Mouse (Mus musculus) midbrain, postnatal 0 days (tissue): Measurements from ENCODE around the gene Rnasel. TPM values are rescaled to one million over a fixed set of nuclear protein-coding genes. Genes with fewer than 3 reads are reported as not detected.
A peak's percentile ranks its signal among the peaks of the same experiment; 100 is the strongest.

Experiments used
- ATAC-seq: fragments of 200-750 bp; cut with Nextera tagmentation; 2 replicates; pipeline ENCODE4 v1.8.0; 2017; ENCODE audit warnings: moderate number of reproducible peaks, mild to moderate bottlenecking, moderate TSS enrichment, moderate library complexity; ENCODE audit not compliant: low FRiP score
- DNase-seq: peaks from one replicate; pipeline ENCODE4 v3.0.0-alpha.2; 2015; ENCODE audit warnings: low spot score
- H3K27ac ChIP-seq: fragments of 300-500 bp; sonication (generic); 2 replicates; pipeline ENCODE4 v1.5.1; 2014; ENCODE audit warnings: low read depth, mild to moderate bottlenecking, low read length, mixed read lengths
- H3K27me3 ChIP-seq: fragments of 300-500 bp; sonication (generic); 2 replicates; pipeline ENCODE4 v1.6.1; 2014; ENCODE audit warnings: low read length, control low read depth, mixed read lengths; ENCODE audit not compliant: insufficient read depth
- H3K36me3 ChIP-seq: fragments of 300-500 bp; sonication (generic); 2 replicates; pipeline ENCODE4 v1.6.1; 2014; ENCODE audit warnings: low read length, control low read depth, mixed read lengths; ENCODE audit not compliant: insufficient read depth
- H3K4me1 ChIP-seq: fragments of 300-500 bp; sonication (generic); 2 replicates; pipeline ENCODE4 v1.6.1; 2014; ENCODE audit warnings: mild to moderate bottlenecking, control low read depth, antibody characterized with exemption, low read length, mixed read lengths; ENCODE audit not compliant: insufficient read depth
- H3K4me2 ChIP-seq: fragments of 300-500 bp; sonication (generic); 2 replicates; pipeline ENCODE4 v1.6.1; 2014; ENCODE audit warnings: low read depth, mild to moderate bottlenecking, low read length, mixed read lengths; ENCODE audit not compliant: poor library complexity, severe bottlenecking
- H3K4me3 ChIP-seq: fragments of 300-500 bp; sonication (generic); 2 replicates; pipeline ENCODE4 v1.5.1; 2014; ENCODE audit warnings: low read depth, mild to moderate bottlenecking, low read length, moderate library complexity
- H3K9ac ChIP-seq: fragments of 300-500 bp; sonication (generic); replicated peaks from 2 replicates; pipeline ENCODE4 v1.6.1; 2014; ENCODE audit warnings: mild to moderate bottlenecking, low read length, moderate library complexity, mixed read lengths; ENCODE audit not compliant: poor library complexity, severe bottlenecking
- H3K9me3 ChIP-seq: fragments of 300-500 bp; sonication (generic); 2 replicates; pipeline ENCODE4 v1.6.1; 2016; ENCODE audit warnings: low read length, control low read depth
- CTCF ChIP-seq: IDR thresholded peaks from 2 replicates; pipeline ENCODE4 v1.5.1; 2016; ENCODE audit warnings: antibody characterized with exemption, mild to moderate bottlenecking
- WGBS: fragments of 180-500 bp; shearing (Covaris S2); extraction: QIAGEN DNeasy Blood & Tissue Kit; methylation state at CpG from one replicate; pipeline ENCODE4 v1.1.7; 2014; 5-methylcytosine and 5-hydroxymethylcytosine counted together
- polyA plus RNA-seq: library from polyadenylated mRNA; unstranded; fragments of >200 nt; fragmentation: Nextera tagmentation; extraction: Ambion mirVana; gene quantifications from 2 replicates; pipeline ENCODE4 v1.2.1, GENCODE M21; 2015
- total RNA-seq: library from RNA; depleted of rRNA; stranded (reverse); fragments of >200 nt; gene quantifications from 2 replicates; pipeline ENCODE4 v1.2.3, GENCODE M21; 2014; rRNA removed

The Rnasel gene
- total and polyA plus RNA-seq, 2 experiments from 2014 or later = 17.4 to 22.1 TPM

GRCm38 (mm10) chr1:153785608-153786007, 36.4 kb downstream of the Rnasel start:
- ATAC-seq (no peak), DNase-seq (no peak)
- H3K9ac ChIP-seq = no peak overlapping the region
- no peaks in the 10 kb centered on the region for H3K4me1 ChIP-seq
- H3K27me3 ChIP-seq = no peaks in the 10 kb centered on the region
- 56% methylated on average over 4 of the region's 4 CpGs for WGBS
- no peak overlapping the region for H3K4me2 ChIP-seq
- H3K36me3 ChIP-seq = no peaks in the 10 kb centered on the region
- no peak for TF ChIP-seq CTCF
- H3K9me3 ChIP-seq = no peaks in the 10 kb centered on the region
- no peak overlapping the region for H3K27ac ChIP-seq
- no peak overlapping the region for H3K4me3 ChIP-seq

DNA sequence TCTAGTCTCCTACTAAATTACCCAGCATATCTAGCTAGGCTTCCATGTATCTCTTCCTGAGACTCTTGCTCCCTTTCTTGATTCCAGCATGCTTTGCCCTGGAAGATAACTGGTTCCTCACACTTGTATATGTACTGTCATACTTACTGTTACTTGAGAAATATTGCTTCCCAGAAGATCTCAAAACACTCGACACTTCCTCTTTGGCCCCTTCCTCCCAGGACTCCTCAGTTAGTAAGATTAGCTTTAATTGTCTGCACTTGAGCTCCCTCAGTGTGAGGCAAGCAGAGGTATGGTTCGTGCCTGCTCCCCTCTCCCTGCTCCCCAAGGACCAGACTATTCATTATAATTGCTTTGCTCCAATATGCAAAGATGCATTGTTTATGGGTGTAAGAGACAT, 41.5 kb downstream of the Rnasel start:
- no peaks in the 10 kb centered on the region for H3K9me3 ChIP-seq
- DNase-seq (no peak), ATAC-seq (no peak)
- H3K4me3 ChIP-seq = no peak overlapping the region
- H3K9ac ChIP-seq = no peak overlapping the region
- H3K27ac ChIP-seq = no peak overlapping the region
- H3K36me3 ChIP-seq = no peaks in the 10 kb centered on the region
- no peak overlapping the region for H3K4me2 ChIP-seq
- H3K4me1 ChIP-seq = no peaks in the 10 kb centered on the region
- WGBS = 64% methylated on average over 2 of the region's 2 CpGs
- no peak for TF ChIP-seq CTCF
- H3K27me3 ChIP-seq = no peaks in the 10 kb centered on the region

- H3K27ac ChIP-seq = no peak overlapping the region
- no peaks in the 10 kb centered on the region for H3K36me3 ChIP-seq
- no peak for TF ChIP-seq CTCF
- H3K4me1 ChIP-seq = no peaks in the 10 kb centered on the region
- ATAC-seq = no peak
- H3K4me2 ChIP-seq = no peak overlapping the region
- no peaks in the 10 kb centered on the region for H3K27me3 ChIP-seq
- H3K9me3 ChIP-seq = no peaks in the 10 kb centered on the region
- no peak overlapping the region for H3K4me3 ChIP-seq
- no peak overlapping the region for H3K9ac ChIP-seq
- 91% methylated on average over 3 of the region's 3 CpGs for WGBS
- no peak for DNase-seq
These were observed 45.0 kb downstream of the Rnasel start for GRCm38 (mm10) chr1:153794241-153794640.

GRCm38 (mm10) chr1:153802691-153803090, 53.5 kb downstream of the Rnasel start:
- Histone ChIP-seq H3K4me1 (no peaks in the 10 kb centered on the region), H3K4me3 (no peak overlapping the region), H3K27me3 (no peaks in the 10 kb centered on the region), H3K36me3 (no peaks in the 10 kb centered on the region), H3K27ac (no peak overlapping the region), H3K9me3 (no peaks in the 10 kb centered on the region), H3K9ac (no peak overlapping the region), H3K4me2 (no peak overlapping the region)
- no peak for ATAC-seq
- no peak for DNase-seq
- no peak for TF ChIP-seq CTCF
- WGBS = 86% methylated on average over 7 of the region's 7 CpGs

DNA sequence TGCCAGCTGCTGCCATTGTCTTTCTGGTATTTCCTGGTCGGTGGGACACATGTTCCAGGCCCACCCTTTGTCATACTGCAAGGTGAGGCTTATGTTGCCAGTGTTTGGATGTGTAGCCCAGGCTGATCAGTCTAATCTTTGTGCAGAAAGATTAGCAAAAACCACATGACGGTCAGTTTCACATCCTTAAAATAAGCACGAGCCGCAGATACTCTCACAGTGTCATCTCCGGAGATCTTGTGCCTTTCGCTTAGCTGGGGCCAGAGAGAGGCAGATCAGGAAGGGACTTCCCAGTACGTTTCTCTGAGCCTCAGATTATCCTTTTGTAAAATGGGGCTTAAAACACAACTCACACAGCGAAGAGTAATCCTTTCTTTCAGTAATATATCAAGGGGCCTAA, 54.3 kb downstream of the Rnasel start:
- no peaks in the 10 kb centered on the region for H3K27me3 ChIP-seq
- no peak for TF ChIP-seq CTCF
- no peak overlapping the region for H3K27ac ChIP-seq
- H3K4me2 ChIP-seq = no peak overlapping the region
- H3K9me3 ChIP-seq = no peaks in the 10 kb centered on the region
- no peak for ATAC-seq
- no peak overlapping the region for H3K4me3 ChIP-seq
- no peak overlapping the region for H3K9ac ChIP-seq
- H3K36me3 ChIP-seq = no peaks in the 10 kb centered on the region
- no peak for DNase-seq
- WGBS = 42% methylated on average over 8 of the region's 8 CpGs
- H3K4me1 ChIP-seq = no peaks in the 10 kb centered on the region

GRCm38 (mm10) chr1:153807390-153807993, 58.3 kb downstream of the Rnasel start:
- no peak for ATAC-seq
- H3K9ac ChIP-seq = no peak overlapping the region
- DNase-seq = peak; percentile 44
- H3K36me3 ChIP-seq = no peaks in the 10 kb centered on the region
- H3K4me1 ChIP-seq = no peaks in the 10 kb centered on the region
- no peak overlapping the region for H3K27ac ChIP-seq
- H3K9me3 ChIP-seq = no peaks in the 10 kb centered on the region
- no peak overlapping the region for H3K4me3 ChIP-seq
- 48% methylated on average over 13 of the region's 13 CpGs for WGBS
- TF ChIP-seq CTCF = peak; percentile 79
- no peaks in the 10 kb centered on the region for H3K27me3 ChIP-seq
- H3K4me2 ChIP-seq = no peak overlapping the region

Other genes with a start within 250 kb of the Rnasel start
- 8.1 and 11.6 TPM in 2 replicates for gene Npl, start 199.4 kb upstream of the Rnasel start, total RNA-seq
- 12.0 and 12.3 TPM in 2 replicates for gene Npl, start 199.4 kb upstream of the Rnasel start, polyA plus RNA-seq
- gene Rgs8, start 96.4 kb upstream of the Rnasel start, total RNA-seq = 40.7 and 68.0 TPM in 2 replicates
- gene Rgs8, start 96.4 kb upstream of the Rnasel start, polyA plus RNA-seq = 31.1 and 32.1 TPM in 2 replicates
- gene Rgs16, start 9.1 kb upstream of the Rnasel start, total RNA-seq = 7.2 and 7.6 TPM in 2 replicates
- 9.7 and 10.7 TPM in 2 replicates for gene Rgs16, start 9.1 kb upstream of the Rnasel start, polyA plus RNA-seq
- 0.05 TPM in 1 of 2 replicates, not detected in the other for gene Rgsl1, start 94.7 kb downstream of the Rnasel start, total RNA-seq
- 0.12 and 0.18 TPM in 2 replicates for gene Rgsl1, start 94.7 kb downstream of the Rnasel start, polyA plus RNA-seq
- not detected in 2 replicates for gene Teddm1b, start 124.9 kb downstream of the Rnasel start, total RNA-seq
- gene Teddm1b, start 124.9 kb downstream of the Rnasel start, polyA plus RNA-seq = 0.21 and 0.22 TPM in 2 replicates
- not detected in 2 replicates for gene Teddm1a, start 142.3 kb downstream of the Rnasel start, total RNA-seq
- gene Teddm1a, start 142.3 kb downstream of the Rnasel start, polyA plus RNA-seq = not detected in 2 replicates
- 312 and 330 TPM in 2 replicates for gene Glul, start 150.5 kb downstream of the Rnasel start, total RNA-seq
- 237 and 250 TPM in 2 replicates for gene Glul, start 150.5 kb downstream of the Rnasel start, polyA plus RNA-seq
- gene Teddm2, start 150.8 kb downstream of the Rnasel start, total RNA-seq = 0.66 and 1.1 TPM in 2 replicates
- 1.2 and 1.7 TPM in 2 replicates for gene Teddm2, start 150.8 kb downstream of the Rnasel start, polyA plus RNA-seq